Mouse (Mus musculus): ENCODE results near the gene Gm26938. TPM values are rescaled to one million over a fixed set of nuclear protein-coding genes. Genes with fewer than 3 reads are reported as not detected.
A peak's percentile ranks its signal among the peaks of the same experiment; 100 is the strongest.

The Gm26938 gene
- polyA plus RNA-seq (2015; fragmentation: Nextera tagmentation; extraction: Ambion mirVana), result not detected in 2 replicates

DNA sequence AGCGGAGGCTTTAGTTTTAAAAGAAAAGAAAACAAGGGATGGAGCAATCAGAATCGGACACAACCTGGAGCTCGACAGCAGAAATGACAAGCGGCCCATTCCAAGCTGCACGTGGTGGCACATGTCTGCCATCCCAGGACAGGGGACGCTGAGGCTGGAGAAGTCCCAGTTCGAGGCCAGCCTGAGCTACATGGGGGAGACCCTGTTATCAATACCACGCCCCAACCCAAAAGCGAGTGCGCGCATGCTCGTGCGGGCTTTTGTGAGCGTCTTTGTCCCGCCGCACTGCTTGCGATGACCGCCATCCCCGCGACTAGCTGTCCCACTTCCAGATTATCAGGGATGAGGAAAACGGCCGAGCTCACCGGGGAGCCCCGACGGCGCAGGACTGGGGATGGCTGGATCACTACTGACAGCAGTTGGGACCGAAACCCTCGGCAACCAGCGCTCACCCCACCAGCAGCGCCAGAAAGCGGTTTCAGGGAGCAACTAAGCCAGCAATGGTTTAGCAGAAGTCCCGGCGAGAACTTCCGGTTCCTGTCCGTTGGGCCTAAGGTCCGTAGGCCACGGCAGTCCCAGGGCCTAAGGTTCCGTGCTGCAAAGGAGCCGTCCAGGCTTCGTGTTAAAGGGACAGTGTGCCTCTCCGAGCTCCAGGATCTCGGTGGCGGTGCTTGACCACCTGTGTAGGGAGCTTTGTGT lies at the start of gene Gm26938, which contains the start of gene Psmg3:
Gene Gm26938, minus strand, starts transcription at position 51 of the 699 bp plus-strand sequence.
Gene Psmg3, minus strand, starts transcription at position 529 of the 699 bp plus-strand sequence.
- DNase-seq, result peak; percentile 92
- Histone ChIP-seq H3K36me3 (replicated peaks; ENCODE audit: insufficient read depth, low read length) (peaks cover 24% of the 10 kb centered on the region), H3K4me1 (ENCODE audit: insufficient read depth) (peaks cover 10% of the 10 kb centered on the region), H3K27ac (ENCODE audit: low read depth) (peak within 1 kb of the TSS; percentile 77), H3K9ac (replicated peaks) (peak within 1 kb of the TSS; percentile 82), H3K9me3 (ENCODE audit: low read length) (no peaks in the 10 kb centered on the region), H3K4me3 (ENCODE audit: low read depth, low read length) (peak within 1 kb of the TSS; percentile 90), H3K27me3 (ENCODE audit: insufficient read depth, low read length) (no peaks in the 10 kb centered on the region), H3K4me2 (ENCODE audit: low read depth, low read length) (peak within 1 kb of the TSS; percentile 95)
- TF ChIP-seq EP300 (IDR thresholded peaks at IDR 0.05; ENCODE audit: low read depth) (no peak), CTCF (IDR thresholded peaks at IDR 0.05; ENCODE audit: low read depth) (0 out of 2 replicates have a peak, but pooled peaks have one; percentile 14)
- ATAC-seq, result peak; percentile 90
- WGBS (ENCODE audit: insufficient replicate concordance), result under 1% methylated on average over 43 of the region's 43 CpGs

GRCm38 (mm10) chr5:139871526-139871925 lies 45.3 kb upstream of the Gm26938 start:
- Histone ChIP-seq H3K4me1 (ENCODE audit: insufficient read depth) (no peaks in the 10 kb centered on the region), H3K27me3 (ENCODE audit: insufficient read depth, low read length) (no peaks in the 10 kb centered on the region), H3K27ac (ENCODE audit: low read depth) (no peak overlapping the region), H3K9ac (replicated peaks) (no peak overlapping the region), H3K4me3 (ENCODE audit: low read depth, low read length) (no peak overlapping the region), H3K9me3 (ENCODE audit: low read length) (no peaks in the 10 kb centered on the region), H3K4me2 (ENCODE audit: low read depth, low read length) (no peak overlapping the region), H3K36me3 (replicated peaks; ENCODE audit: insufficient read depth, low read length) (no peaks in the 10 kb centered on the region)
- ATAC-seq (no peak), DNase-seq (no peak)
- WGBS (ENCODE audit: insufficient replicate concordance), result 65% methylated on average over 1 of the region's 1 CpGs
- TF ChIP-seq CTCF (IDR thresholded peaks at IDR 0.05; ENCODE audit: low read depth), result no peak
- TF ChIP-seq EP300 (IDR thresholded peaks at IDR 0.05; ENCODE audit: low read depth), result no peak

DNA sequence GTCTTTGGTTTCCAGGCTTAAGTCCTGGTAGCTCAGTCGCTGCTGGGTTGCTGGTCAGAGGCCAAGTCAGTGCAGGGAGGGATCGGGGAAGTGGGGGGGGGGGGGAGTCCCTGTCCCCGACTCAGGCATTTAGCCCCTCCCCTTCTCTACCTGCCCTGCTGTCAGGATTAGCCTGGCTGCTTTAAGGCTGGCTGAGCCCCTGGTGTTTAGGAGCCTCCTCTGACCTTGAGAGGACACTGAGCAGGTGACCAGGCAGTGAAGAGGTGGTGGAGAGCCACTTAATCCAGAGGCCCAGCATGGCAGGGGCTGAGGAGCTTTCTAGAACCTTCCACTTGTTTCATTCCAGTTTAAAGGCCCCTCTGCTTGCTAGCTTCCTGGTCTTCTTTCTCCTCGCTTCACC lies 44.7 kb upstream of the Gm26938 start:
- Histone ChIP-seq H3K27me3 (ENCODE audit: insufficient read depth, low read length) (no peaks in the 10 kb centered on the region), H3K4me1 (ENCODE audit: insufficient read depth) (no peaks in the 10 kb centered on the region), H3K9ac (replicated peaks) (no peak overlapping the region), H3K4me3 (ENCODE audit: low read depth, low read length) (no peak overlapping the region), H3K4me2 (ENCODE audit: low read depth, low read length) (no peak overlapping the region), H3K27ac (ENCODE audit: low read depth) (no peak overlapping the region), H3K36me3 (replicated peaks; ENCODE audit: insufficient read depth, low read length) (no peaks in the 10 kb centered on the region), H3K9me3 (ENCODE audit: low read length) (no peaks in the 10 kb centered on the region)
- 22% methylated on average over 4 of the region's 4 CpGs for WGBS (ENCODE audit: insufficient replicate concordance)
- no peak for DNase-seq
- ATAC-seq, result no peak
- TF ChIP-seq EP300 (IDR thresholded peaks at IDR 0.05; ENCODE audit: low read depth) (no peak), CTCF (IDR thresholded peaks at IDR 0.05; ENCODE audit: low read depth) (no peak)

DNA sequence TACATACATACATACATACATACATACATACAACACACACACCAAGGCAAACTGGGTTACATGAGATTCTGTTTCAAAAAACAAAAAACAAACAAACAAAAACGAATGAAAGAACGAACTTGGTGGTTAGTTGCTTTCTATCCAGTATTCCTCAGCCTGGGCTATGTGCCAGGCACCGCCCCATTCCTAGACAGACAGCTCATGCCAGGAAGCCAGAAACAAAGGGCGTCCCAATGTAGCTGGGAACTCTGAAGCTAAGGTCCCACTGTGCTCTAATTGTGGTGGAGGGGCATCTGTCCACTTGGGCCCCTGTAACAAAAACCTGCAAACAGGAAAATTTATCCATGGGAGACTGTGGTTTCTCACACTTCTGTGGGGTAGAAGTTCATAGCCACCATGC lies 36.6 kb upstream of the Gm26938 start:
- H3K27me3 ChIP-seq (ENCODE audit: insufficient read depth, low read length), result no peaks in the 10 kb centered on the region
- H3K36me3 ChIP-seq (replicated peaks; ENCODE audit: insufficient read depth, low read length), result no peaks in the 10 kb centered on the region
- DNase-seq (peak; percentile 27), ATAC-seq (no peak)
- TF ChIP-seq EP300 (IDR thresholded peaks at IDR 0.05; ENCODE audit: low read depth) (no peak), CTCF (IDR thresholded peaks at IDR 0.05; ENCODE audit: low read depth) (no peak)
- H3K4me2 ChIP-seq (ENCODE audit: low read depth, low read length), result no peak overlapping the region
- H3K4me3 ChIP-seq (ENCODE audit: low read depth, low read length), result no peak overlapping the region
- no peaks in the 10 kb centered on the region for H3K9me3 ChIP-seq (ENCODE audit: low read length)
- no peaks in the 10 kb centered on the region for H3K4me1 ChIP-seq (ENCODE audit: insufficient read depth)
- no peak overlapping the region for H3K9ac ChIP-seq (replicated peaks)
- WGBS (ENCODE audit: insufficient replicate concordance), result 32% methylated on average over 4 of the region's 4 CpGs
- no peak overlapping the region for H3K27ac ChIP-seq (ENCODE audit: low read depth)

GRCm38 (mm10) chr5:139860328-139861104 lies 34.3 kb upstream of the Gm26938 start:
- DNase-seq, result no peak
- Histone ChIP-seq H3K27ac (ENCODE audit: low read depth) (no peak overlapping the region), H3K36me3 (replicated peaks; ENCODE audit: insufficient read depth, low read length) (no peaks in the 10 kb centered on the region), H3K9ac (replicated peaks) (no peak overlapping the region), H3K9me3 (ENCODE audit: low read length) (no peaks in the 10 kb centered on the region), H3K4me3 (ENCODE audit: low read depth, low read length) (no peak overlapping the region), H3K4me2 (ENCODE audit: low read depth, low read length) (no peak overlapping the region), H3K4me1 (ENCODE audit: insufficient read depth) (no peaks in the 10 kb centered on the region), H3K27me3 (ENCODE audit: insufficient read depth, low read length) (no peaks in the 10 kb centered on the region)
- TF ChIP-seq CTCF (IDR thresholded peaks at IDR 0.05; ENCODE audit: low read depth) (no peak), EP300 (IDR thresholded peaks at IDR 0.05; ENCODE audit: low read depth) (no peak)
- 54% methylated on average over 15 of the region's 15 CpGs for WGBS (ENCODE audit: insufficient replicate concordance)
- no peak for ATAC-seq

GRCm38 (mm10) chr5:139849626-139850320 lies 23.6 kb upstream of the Gm26938 start:
- ATAC-seq (no peak), DNase-seq (no peak)
- TF ChIP-seq EP300 (IDR thresholded peaks at IDR 0.05; ENCODE audit: low read depth) (no peak), CTCF (IDR thresholded peaks at IDR 0.05; ENCODE audit: low read depth) (no peak)
- no peaks in the 10 kb centered on the region for H3K4me1 ChIP-seq (ENCODE audit: insufficient read depth)
- no peak overlapping the region for H3K27ac ChIP-seq (ENCODE audit: low read depth)
- H3K36me3 ChIP-seq (replicated peaks; ENCODE audit: insufficient read depth, low read length), result no peaks in the 10 kb centered on the region
- 69% methylated on average over 12 of the region's 12 CpGs for WGBS (ENCODE audit: insufficient replicate concordance)
- H3K9ac ChIP-seq (replicated peaks), result no peak overlapping the region
- no peak overlapping the region for H3K4me2 ChIP-seq (ENCODE audit: low read depth, low read length)
- 0 out of 2 replicates have a peak, but pooled peaks cover 4% of the 10 kb centered on the region for H3K27me3 ChIP-seq (ENCODE audit: insufficient read depth, low read length)
- H3K9me3 ChIP-seq (ENCODE audit: low read length), result 0 out of 2 replicates have a peak, but pooled peaks cover 3% of the 10 kb centered on the region
- H3K4me3 ChIP-seq (ENCODE audit: low read depth, low read length), result no peak overlapping the region
